Mouse (Mus musculus) cerebellum, adult 9-10 months (tissue): ENCODE data around the gene Hnrnpu.
"Not testable (repeated sequence)": the region's sequence is repeated elsewhere in the genome, so short reads cannot be mapped to it uniquely, and the experiment has no call there.

ENCODE experiments used
- DNase-seq: peaks from one replicate; pipeline ENCODE4 v3.0.0; 2022

Hnrnpu gene

DNA sequence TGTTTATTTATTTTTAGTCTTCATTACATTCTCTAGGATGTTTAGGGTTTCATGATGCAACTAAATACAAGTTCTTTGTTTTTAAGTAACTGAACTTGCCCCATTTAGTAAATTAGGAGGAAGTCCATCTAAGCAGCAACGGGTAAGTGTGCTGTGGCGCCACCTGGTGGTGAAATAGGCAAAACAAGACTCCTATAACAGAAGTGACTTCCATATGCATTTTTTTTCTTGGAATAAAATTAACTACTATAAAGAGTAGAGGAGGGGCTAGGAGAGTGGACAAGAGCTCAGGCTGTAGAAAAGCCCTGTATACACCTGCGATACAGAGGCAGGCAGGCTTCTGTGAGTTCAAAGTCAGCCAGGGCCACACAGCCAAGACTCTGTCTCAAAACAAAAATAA, 34.2 kb downstream of the Hnrnpu start:
- DNase-seq = peak; percentile 79

DNA sequence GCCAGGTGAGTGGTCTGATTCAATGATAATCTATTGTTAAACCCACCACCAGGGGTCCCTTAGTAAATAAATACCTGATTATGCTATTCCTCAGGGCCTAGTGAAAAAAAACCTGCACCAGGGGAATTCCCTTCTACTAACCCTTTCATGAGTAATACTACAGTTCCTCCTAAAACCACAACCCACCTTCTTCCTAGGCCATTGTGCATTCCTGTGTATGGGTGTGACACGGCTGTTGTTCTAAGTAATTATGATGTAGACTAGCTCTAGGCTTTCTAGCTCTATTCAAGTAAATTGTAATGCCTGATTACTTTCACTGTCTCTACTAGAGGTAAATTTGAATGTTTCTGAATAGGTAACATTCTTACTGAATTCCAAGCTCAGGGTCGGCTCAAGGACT, 36.3 kb downstream of the Hnrnpu start:
- not testable (repeated sequence) for DNase-seq

DNA sequence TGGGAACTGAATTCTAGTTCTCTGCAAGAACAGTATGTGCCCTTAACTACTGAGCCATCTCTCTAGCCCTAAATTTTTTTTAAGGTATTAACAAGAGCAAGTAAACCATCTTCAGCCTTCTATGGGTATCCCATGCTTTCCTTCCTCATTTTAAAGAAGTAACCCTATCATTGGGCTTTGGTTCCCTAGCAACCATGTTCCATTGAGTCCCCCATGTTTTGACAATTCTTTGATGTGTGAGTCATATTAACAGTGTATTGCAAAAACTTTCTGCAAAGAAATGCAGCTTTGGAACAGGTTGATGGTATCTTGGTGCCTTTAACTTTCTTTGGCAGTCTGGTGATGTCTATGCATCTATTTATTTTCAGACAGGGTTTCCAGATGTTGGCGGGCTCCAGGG, 43.5 kb downstream of the Hnrnpu start:
- DNase-seq = no peak

DNA sequence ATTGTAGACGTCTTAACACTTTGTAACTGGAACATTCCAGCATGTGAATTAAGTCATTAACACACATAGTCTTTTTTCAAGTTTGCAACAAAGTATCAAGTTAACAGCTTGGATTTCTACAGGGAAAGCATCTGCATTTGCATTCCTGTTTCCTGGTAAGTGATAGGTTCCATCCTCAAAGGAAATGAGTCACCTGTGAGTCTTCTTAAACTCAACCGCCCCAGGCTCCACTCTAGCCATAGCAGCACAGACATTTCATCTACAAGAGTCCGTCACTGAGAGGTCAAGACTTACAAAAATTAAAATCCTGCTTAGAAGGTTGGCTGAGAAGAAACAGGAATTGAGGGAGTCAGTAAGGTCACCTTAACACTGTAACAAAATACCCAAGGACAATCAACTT, 45.9 kb downstream of the Hnrnpu start:
- no peak for DNase-seq

DNA sequence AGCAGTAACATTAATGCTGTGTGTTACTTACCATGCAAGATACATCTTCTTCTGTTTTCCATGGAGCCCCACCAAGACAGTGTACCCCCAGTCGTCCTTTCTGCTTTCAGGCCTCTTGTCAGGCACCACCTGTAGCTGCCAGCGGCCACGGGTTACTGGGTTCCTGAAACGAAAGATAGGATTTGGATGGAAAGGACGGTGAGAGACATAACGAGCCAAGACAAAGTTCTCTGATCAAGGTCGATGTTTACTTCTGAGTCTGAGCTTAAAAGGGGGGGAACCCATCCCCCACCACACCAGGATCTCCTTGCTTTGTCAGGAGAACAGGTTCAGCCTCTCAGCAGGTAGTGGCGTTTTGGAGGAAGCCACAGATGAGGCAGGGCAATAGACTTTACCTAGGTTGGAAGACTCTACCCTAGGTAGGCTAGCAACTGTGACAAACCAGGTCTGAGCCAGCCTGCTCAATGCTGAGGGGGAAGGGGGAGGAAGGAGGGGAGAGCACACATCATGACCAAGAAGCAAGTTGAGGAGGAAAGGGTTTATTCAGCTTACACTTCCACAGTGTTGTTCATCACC, 49.9 kb downstream of the Hnrnpu start:
- DNase-seq = no peak

DNA sequence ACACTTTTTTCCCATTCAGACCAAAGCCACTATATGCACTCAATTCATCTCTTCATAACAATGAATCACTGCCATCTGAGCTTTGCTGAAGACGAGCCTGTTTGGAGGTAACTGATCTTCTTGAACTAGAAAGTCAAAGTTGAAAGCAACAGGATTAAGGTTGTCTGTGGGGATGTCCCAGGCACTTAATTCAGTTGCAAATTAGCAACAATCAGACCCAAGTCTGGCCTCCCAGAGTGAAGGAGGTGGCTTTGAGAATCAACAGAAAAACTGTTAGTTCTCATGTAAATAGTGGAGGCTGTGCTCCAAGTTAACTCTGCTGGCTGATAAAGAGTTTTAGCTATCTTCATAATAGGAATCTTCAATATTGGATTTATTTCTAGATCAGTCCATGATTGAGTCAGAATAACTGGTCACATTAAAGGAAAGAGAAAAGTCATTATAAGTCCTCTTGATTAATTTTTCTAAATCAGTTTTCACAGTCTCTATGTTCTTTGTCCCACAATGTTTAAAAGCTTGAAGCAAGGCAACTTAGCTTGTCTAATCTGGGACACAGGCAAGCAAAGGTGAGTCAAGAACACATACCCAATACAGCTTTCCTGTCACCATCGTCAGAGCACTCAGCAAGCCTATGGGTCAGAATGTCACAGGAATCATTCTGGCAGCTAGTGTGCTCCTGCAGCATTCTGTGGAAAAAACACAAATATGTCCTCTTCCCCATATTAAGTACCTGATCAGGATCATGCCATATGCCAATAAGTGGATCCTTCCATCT, 53.5 kb downstream of the Hnrnpu start:
- no peak for DNase-seq

DNA sequence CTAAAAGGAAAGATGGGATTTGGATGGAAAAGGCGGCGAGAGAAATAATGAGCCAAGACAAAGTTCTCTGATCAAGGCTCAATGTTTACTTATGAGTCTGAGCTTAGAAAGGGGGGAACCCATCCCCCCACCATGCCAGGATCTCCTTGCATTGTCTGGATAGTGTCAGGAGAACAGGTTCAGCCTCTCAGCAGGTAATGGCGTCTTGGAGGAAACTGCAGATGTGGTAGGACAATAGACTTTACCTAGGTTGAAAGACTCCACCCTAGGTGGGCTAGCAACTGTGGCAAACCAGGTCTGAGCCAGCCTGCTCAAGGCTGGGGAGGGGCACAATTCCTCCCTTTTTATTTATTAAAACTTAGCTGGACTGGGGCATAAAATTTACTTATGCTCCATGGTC, 54.3 kb downstream of the Hnrnpu start:
- DNase-seq = not testable (repeated sequence)

DNA sequence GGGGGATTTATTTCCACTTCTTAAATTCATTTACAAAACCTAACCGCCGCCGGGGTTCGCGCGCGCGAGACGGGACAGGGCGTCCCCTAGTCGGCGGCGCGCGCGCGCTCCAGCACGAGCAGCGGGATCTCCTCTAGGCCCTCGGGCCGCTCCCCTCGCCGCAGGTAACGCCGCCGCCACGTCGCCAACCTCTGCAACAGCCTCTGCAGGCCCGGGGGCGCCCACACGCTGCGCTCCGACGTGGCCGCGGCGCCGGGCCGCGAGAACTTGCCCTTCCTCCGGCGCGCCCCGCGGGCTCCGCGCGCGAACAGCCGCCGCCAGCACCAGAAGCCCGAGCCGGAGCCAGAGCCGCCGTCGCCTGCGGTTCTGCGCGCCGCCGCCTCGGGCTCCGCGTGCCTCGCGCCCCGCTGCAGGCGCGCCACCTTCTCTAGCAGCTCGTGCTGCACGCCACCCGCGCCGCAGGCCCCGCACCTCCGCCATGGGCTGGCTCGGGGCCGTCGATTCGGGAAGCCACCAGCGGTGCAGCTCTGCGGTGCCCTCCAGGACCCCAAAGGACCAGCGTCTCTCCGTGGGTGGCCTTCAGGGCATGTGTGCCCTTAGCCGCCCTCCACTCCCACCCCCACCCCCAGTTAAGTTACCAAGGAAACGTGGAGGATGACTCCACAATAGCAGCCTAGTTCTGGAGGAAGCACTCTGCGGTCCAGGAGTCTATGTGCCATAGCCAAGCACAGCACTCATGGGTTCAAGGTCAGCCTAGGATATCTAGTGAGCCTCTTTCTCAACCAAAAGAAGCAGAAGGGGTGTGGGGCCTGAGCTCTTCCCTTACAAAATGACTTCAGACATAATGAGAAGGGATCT, 61.3 kb downstream of the Hnrnpu start:
- peak; percentile 65 for DNase-seq

DNA sequence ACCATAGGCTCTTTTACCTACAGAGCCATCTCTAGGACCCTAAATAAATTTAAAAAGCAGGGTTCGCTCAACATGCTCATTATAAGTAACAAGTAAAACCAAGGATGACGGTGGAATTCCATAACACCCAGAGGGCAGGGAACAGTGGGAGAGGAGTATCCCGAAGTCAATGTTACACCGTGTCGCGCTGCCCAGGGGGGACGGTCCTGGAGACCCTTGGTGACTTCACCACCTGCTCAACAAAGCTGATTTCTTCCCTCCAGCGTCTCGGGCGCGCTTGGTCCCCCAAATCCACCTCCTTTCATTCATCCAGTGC, 61.9 kb downstream of the Hnrnpu start:
- DNase-seq = no peak

DNA sequence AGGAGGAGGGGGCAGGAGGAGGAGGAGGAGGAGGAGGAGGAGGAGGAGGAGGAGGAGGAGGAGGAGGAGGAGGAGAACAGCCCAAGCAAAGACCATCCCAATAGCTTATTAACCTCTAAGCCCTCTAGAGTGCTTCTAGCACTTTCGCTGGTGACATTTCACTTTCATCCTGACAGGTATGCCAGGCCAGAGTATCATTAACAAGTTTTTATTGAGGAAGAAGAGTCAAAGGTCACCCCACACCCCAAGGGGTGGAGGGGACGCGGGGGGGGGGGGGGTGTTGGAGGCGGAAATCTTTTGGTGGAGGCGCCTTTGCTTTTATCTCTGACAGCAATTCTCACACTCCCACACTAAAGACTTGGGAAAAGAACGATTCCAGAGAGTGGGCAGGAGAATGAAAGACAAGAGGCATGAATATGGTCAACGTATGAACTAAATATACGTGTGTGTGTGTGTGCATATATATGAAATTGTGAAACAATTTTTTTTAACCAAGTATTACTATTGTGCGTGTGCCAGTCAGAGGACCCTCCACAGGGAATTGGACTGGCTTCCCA, 62.3 kb downstream of the Hnrnpu start:
- DNase-seq = peak; percentile 6
